Mouse (Mus musculus) cortical plate, adult 2 months (tissue): ENCODE measurements around the gene Plg.
A peak's percentile ranks its signal among the peaks of the same experiment; 100 is the strongest.

ENCODE experiments used
- CTCF ChIP-seq: fragments of 200-500 bp; IDR thresholded peaks from 2 replicates; pipeline ENCODE4 v1.5.1; 2011; ENCODE audit warnings: mild to moderate bottlenecking, control low read depth, low read length; ENCODE audit not compliant: insufficient read depth; ENCODE audit errors: extremely low read depth
- POLR2A ChIP-seq: fragments of 200-500 bp; IDR thresholded peaks from 2 replicates; pipeline ENCODE4 v1.6.1; 2011; ENCODE audit warnings: mild to moderate bottlenecking, low read length, control low read depth; ENCODE audit not compliant: insufficient read depth; ENCODE audit errors: extremely low read depth

DNA sequence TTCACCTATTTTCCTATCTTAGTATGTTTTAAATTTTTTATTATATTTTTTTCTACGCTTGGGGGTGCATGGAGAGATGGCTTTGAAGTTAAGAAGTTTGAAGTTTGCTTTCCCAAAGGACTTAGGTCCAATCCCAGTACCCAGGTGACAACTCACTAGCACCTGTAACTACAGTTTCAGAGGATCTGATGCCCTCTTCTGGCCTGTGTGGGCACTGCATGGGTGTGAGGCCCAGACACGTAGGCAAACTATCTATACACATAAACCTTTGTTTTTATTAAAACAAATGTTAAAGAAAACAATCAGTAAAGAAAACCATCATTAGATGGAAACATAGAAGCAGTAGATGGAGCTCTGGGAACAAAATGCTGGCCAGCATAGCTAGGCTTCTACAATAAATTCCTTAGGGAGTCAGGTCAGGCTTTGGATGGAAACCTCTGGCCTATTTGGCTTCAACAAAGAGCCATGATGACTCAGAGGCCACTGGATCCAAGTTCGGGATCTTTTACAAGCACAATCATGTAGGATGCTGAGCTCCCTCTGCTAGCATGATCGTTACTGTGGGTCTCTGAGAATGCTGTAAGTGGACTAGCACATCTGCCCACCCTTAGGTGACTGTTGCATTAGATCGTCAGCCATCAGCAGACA lies 76.9 kb downstream of the Plg start:
- peak; percentile 50 for TF ChIP-seq CTCF
- no peak for TF ChIP-seq POLR2A
